In the genomic region with DNA sequence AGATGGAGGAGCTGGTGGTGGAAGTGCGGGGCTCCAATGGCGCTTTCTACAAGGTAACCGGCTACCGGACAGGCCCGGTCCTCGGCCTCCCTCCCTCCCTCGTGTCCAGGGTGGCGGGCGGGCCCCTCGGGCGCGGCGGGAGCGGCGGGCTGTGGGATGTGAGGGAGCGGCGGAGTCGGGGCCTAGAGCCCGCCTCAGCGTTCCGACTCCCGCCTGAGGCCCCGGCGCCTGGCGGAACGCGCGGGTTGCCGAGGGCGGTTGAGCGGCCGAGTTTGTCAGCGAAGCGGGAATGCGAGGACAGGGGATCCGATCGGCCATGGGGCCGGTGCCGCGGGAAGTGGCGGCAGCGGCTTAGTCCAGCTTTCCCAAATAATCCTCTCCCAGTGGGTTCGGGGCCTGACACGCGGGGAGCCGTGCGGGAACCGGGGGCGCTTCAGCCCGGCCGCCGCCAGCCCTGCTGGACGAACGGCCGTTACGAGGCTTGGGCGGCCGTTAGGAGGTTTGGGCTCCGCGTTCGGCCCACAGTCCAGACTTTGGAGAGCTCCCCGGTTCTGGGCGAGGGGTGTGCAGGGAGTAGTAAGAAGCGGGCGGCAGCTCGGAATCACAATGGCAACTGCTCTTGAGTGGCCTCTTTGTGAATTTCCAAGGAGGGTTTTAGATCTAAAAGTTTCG, we compare ENCODE assay signal across 8 mouse cellular contexts. TPM values are rescaled to one million over a fixed set of nuclear protein-coding genes. Genes with fewer than 3 reads are reported as not detected.
DNase-seq lines count a peak whose midpoint lies in the region; ATAC-seq and TF ChIP-seq lines count a peak whose summit lies in the region.

No protein-coding gene starts in this region.

- peak overlapping the region; percentile 46 for H3K4me2 ChIP-seq in heart, embryonic 11.5 days

- peaks cover 0 to 2% of the 10 kb centered on the region in 2 experiments; a peak in 1 of 4 replicates for H3K4me1 ChIP-seq in ES-E14 (ENCODE audit: control insufficient read depth in 2 of 2, insufficient read depth in 2 of 2, low read length in 2 of 2, poor library complexity in 1 of 2)
- no peaks in the 10 kb centered on the region for H3K4me1 ChIP-seq in heart, embryonic 11.5 days (ENCODE audit: control insufficient read depth, insufficient read depth, low read length)

- no peaks in the 10 kb centered on the region; the same call in 1 of the 2 replicates for H3K27me3 ChIP-seq in heart, embryonic 11.5 days (ENCODE audit: control insufficient read depth, insufficient read depth, low read length)

- no peaks in the 10 kb centered on the region for H3K9me3 ChIP-seq in ES-E14 (ENCODE audit: control insufficient read depth, insufficient read depth, low read depth, low read length)
- no peaks in the 10 kb centered on the region for H3K9me3 ChIP-seq in heart, embryonic 11.5 days (replicated peaks; ENCODE audit: control insufficient read depth, low read length)

- peak overlapping the region; percentile 82 for H3K9ac ChIP-seq in ES-E14 (ENCODE audit: insufficient read depth, low read depth, low read length, poor library complexity, severe bottlenecking)
- H3K9ac ChIP-seq in heart, embryonic 11.5 days (ENCODE audit: low read depth, low read length) = peak overlapping the region; percentile 87

- DNase-seq in layer of hippocampus, adult 2 months (ENCODE audit: low spot score in 2 of 2) = peak in 1 of 2 experiments; percentile 17
- no peak for DNase-seq in layer of hippocampus, postnatal 36 days
- DNase-seq in ES-E14 (ENCODE audit: low read depth, low spot score) = no peak
- DNase-seq in c-Kit-negative CD71-positive TER-119-positive erythroid progenitor cells, embryonic 14.5 days (ENCODE audit: low read depth, low spot score) = peak; percentile 30
- DNase-seq in kidney, postnatal 14 days = peak; percentile 21
- peak; percentile 25 for DNase-seq in yolk sac, embryonic 10.5 days (ENCODE audit: low spot score)

- TF ChIP-seq CTCF in layer of hippocampus, adult 2 months (conservative IDR thresholded peaks at IDR 0.05) = no peak

- peak; percentile 56 for ATAC-seq in heart, embryonic 11.5 days (replicated peaks; ENCODE audit: insufficient number of reproducible peaks, low FRiP score, low TSS enrichment)
- peak; percentile 12 for ATAC-seq in megakaryocyte progenitor cell, adult 5-6 weeks (replicated peaks; ENCODE audit: poor library complexity)

- in situ Hi-C loops in ES-E14 (cut with MboI; ENCODE audit: low sequenced_read_pairs in 2 of 2, unreplicated experiment in 2 of 2) = no loop called here

- H3K4me3 ChIP-seq in layer of hippocampus, adult 2 months = peak overlapping the region; percentile 71
- peak overlapping the region; percentile 79 to 90 for H3K4me3 ChIP-seq in ES-E14 (ENCODE audit: insufficient read depth in 1 of 2, low read depth in 1 of 2, low read length in 2 of 2, poor library complexity in 1 of 2, severe bottlenecking in 1 of 2)
- H3K4me3 ChIP-seq in heart, embryonic 11.5 days (ENCODE audit: low read depth, low read length) = peak overlapping the region; percentile 69

- 16% methylated on average over 55 of the region's 67 CpGs for WGBS in heart, embryonic 11.5 days (ENCODE audit: insufficient replicate concordance)

- H3K36me3 ChIP-seq in ES-E14 (ENCODE audit: control insufficient read depth, insufficient read depth, low read length, poor library complexity, severe bottlenecking) = no peaks in the 10 kb centered on the region
- H3K36me3 ChIP-seq in heart, embryonic 11.5 days (ENCODE audit: control insufficient read depth, insufficient read depth, low read length) = no peaks in the 10 kb centered on the region

- H3K27ac ChIP-seq in layer of hippocampus, adult 2 months = peak overlapping the region; percentile 92
- H3K27ac ChIP-seq in ES-E14 (ENCODE audit: insufficient read depth, low read depth, low read length, poor library complexity, severe bottlenecking) = peak overlapping the region; percentile 81
- peak overlapping the region; percentile 95 for H3K27ac ChIP-seq in heart, embryonic 11.5 days (ENCODE audit: low read depth, low read length)

TF ChIP-seq in ES-E14, 5 proteins besides CTCF, POLR2A, EP300 and RAD21:
- TF ChIP-seq ZNF384 (IDR thresholded peaks at IDR 0.05; ENCODE audit: low read depth, low read length) = no peak
- no peak for TF ChIP-seq ZC3H11A (IDR thresholded peaks at IDR 0.05; ENCODE audit: borderline replicate concordance, low read depth, low read length)
- TF ChIP-seq MAFK (IDR thresholded peaks at IDR 0.05; ENCODE audit: insufficient read depth, low read depth, low read length) = no peak
- no peak for TF ChIP-seq CHD2 (IDR thresholded peaks at IDR 0.05; ENCODE audit: low read depth, low read length)
- no peak for TF ChIP-seq HCFC1 (IDR thresholded peaks at IDR 0.05; ENCODE audit: borderline replicate concordance, insufficient read depth, low read length)

RNA-seq across cellular contexts. Expression of a gene that starts 0.6 kb away (rescaled TPM):
- 10 to 100 TPM; 60.2 to 61.7 TPM for total RNA-seq in layer of hippocampus, adult 2 months (2021)
- total RNA-seq in layer of hippocampus, postnatal 36 days (2021) = 10 to 100 TPM; 57.1 to 66.4 TPM
- 31.5 and 38.5 TPM in 2 replicates for total RNA-seq in ES-E14 (2012; rRNA removed)
- 47.1 and 47.5 TPM in 2 replicates for polyA plus RNA-seq in heart, embryonic 11.5 days (2014; fragmentation: Nextera tagmentation; extraction: Ambion mirVana)
- total RNA-seq in megakaryocyte progenitor cell, adult 5-6 weeks (2015) = 79.4 and 84.1 TPM in 2 replicates
- total RNA-seq in megakaryocyte progenitor cell, adult 5-6 weeks (2017) = 67.6 and 86.3 TPM in 2 replicates

Comparison
In these comparisons a context has a peak if more than half of its experiments do, and no peak if none do; other contexts are left out.
1. DNase-seq: peak in c-Kit-negative CD71-positive TER-119-positive erythroid progenitor cells, embryonic 14.5 days (single experiment), kidney, postnatal 14 days (single experiment) and yolk sac, embryonic 10.5 days (single experiment); none in layer of hippocampus, postnatal 36 days (0 of 2) and ES-E14 (single experiment).
2. Peak in every context shown above with its lines, with median percentiles within 50 percentile points of each other: H3K27ac ChIP-seq and H3K4me3 ChIP-seq.